Mouse (Mus musculus): Measurements from ENCODE around the gene Ptpn3. TPM values are rescaled to one million over a fixed set of nuclear protein-coding genes. Genes with fewer than 3 reads are reported as not detected.

Ptpn3 gene
- total and polyA plus RNA-seq, 2 experiments from 2014 or later, result 1.2 to 5.7 TPM

DNA sequence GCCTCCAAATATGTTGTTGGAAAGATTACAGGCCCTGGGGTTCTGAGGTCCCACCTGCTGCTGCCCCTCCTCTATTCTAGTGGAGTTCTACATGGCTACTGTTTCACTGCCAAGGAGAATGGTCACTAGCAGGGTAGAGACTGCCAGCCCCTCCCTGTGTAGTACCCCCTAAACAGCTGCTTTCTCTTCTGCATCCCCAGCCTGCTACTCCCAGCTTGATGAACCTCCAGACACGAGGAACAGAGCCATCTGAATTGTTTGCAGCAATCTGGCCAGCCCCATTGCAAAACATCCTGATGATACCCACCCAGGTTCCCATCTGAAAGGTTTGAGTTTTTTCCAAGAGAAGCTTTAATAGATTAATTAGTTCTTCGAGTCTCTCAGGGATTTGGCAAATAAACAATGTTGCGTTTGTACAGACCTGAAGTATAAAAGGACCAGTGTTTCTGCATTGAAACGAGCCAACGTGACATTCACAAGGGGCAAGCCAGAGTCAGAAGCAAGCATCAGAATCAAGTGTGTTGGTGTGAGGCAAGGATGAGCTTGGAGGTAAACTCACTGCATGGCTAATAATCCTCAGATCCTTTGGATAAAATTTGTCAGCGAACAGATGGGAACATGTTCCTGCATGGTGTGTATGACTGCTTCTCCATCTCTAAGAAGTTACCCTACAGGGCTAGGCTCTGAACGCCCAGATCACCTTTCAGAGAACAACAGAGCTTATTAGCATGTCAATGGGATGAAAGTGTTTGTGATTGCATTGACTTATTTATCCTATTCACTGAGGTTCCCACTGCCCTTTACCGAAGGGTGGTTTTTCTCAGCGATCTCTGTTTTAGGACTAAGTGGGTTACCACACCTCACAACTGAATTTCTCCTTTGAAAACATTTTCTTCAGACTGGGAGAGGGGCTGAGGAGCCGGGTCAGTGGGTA, 138.6 kb downstream of the Ptpn3 start:
- H3K4me2 ChIP-seq (ENCODE audit: low read depth), result no peak overlapping the region
- ATAC-seq (peak; percentile 76), DNase-seq (peak; percentile 43)
- TF ChIP-seq CTCF (IDR thresholded peaks at IDR 0.05; ENCODE audit: low read depth), result no peak
- H3K9me3 ChIP-seq (ENCODE audit: low read length), result no peaks in the 10 kb centered on the region
- no peak overlapping the region for H3K9ac ChIP-seq
- H3K4me1 ChIP-seq (ENCODE audit: insufficient read depth), result 0 out of 2 replicates have a peak, but pooled peaks cover 4% of the 10 kb centered on the region
- H3K36me3 ChIP-seq (ENCODE audit: insufficient read depth), result no peaks in the 10 kb centered on the region
- 11% methylated on average over 10 of the region's 10 CpGs for WGBS
- no peaks in the 10 kb centered on the region for H3K27me3 ChIP-seq (ENCODE audit: insufficient read depth, low read length)
- H3K4me3 ChIP-seq (ENCODE audit: low read depth, low read length), result no peak overlapping the region
- no peak overlapping the region for H3K27ac ChIP-seq (ENCODE audit: low read depth, low read length)

DNA sequence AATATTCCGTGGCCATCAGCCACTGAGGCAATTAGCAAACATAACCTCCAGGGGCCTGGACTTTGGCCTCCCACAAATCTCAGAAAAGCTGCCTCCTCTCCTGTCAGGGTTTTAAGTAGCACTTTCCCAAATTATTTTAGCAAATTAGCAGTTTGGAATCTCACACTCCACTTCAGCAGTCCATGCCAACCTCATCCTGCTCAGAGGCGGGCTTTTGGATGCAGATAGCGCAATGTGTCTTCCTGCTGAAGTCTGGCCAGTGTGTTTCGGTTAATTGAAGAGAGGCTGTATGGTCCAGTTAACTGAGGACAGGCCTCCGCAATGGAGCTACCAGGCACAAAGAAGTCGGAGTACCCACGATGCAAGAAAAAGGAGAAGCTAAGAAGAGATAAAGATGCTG, 141.1 kb downstream of the Ptpn3 start:
- H3K4me1 ChIP-seq (ENCODE audit: insufficient read depth), result 0 out of 2 replicates have a peak, but pooled peaks cover 4% of the 10 kb centered on the region
- no peak overlapping the region for H3K4me2 ChIP-seq (ENCODE audit: low read depth)
- H3K36me3 ChIP-seq (ENCODE audit: insufficient read depth), result no peaks in the 10 kb centered on the region
- no peak overlapping the region for H3K27ac ChIP-seq (ENCODE audit: low read depth, low read length)
- DNase-seq, result peak; percentile 17
- TF ChIP-seq CTCF (IDR thresholded peaks at IDR 0.05; ENCODE audit: low read depth), result no peak
- H3K4me3 ChIP-seq (ENCODE audit: low read depth, low read length), result no peak overlapping the region
- ATAC-seq, result no peak
- WGBS, result 62% methylated on average over 7 of the region's 7 CpGs
- no peak overlapping the region for H3K9ac ChIP-seq
- no peaks in the 10 kb centered on the region for H3K9me3 ChIP-seq (ENCODE audit: low read length)
- H3K27me3 ChIP-seq (ENCODE audit: insufficient read depth, low read length), result no peaks in the 10 kb centered on the region

DNA sequence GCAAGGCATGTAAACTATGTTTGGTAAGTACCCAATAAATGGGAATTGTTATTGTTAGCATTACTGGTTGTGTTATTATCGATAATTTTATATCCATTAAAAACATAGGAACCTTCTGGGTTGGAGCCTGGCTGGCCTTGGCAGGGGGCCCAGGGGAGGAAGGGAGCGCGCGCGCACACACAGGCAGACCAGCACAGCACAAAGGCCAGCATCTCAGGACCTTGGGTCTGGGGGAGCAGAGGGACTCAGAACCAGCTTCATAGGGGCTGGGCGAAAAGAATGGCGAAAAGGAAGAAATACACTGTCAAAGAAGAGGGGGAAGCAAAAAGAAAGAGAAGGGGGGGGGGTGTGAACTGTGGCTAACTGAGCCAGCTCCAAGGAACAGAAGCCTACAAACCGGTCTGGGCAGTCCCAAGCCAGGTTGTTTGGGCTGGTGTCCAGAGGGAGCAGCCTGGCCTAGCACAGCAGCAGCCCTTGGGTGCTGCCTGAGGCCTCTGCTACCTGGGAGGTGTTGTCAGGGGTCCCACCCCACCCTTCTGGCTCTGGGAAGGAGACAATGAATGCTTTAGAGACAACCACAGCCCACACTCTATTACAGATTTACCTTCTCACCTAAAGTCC, 145.0 kb downstream of the Ptpn3 start:
- no peak for TF ChIP-seq CTCF (IDR thresholded peaks at IDR 0.05; ENCODE audit: low read depth)
- DNase-seq (no peak), ATAC-seq (no peak)
- WGBS, result 64% methylated on average over 8 of the region's 8 CpGs
- no peaks in the 10 kb centered on the region for H3K4me1 ChIP-seq (ENCODE audit: insufficient read depth)
- no peaks in the 10 kb centered on the region for H3K9me3 ChIP-seq (ENCODE audit: low read length)
- H3K4me2 ChIP-seq (ENCODE audit: low read depth), result no peak overlapping the region
- no peaks in the 10 kb centered on the region for H3K36me3 ChIP-seq (ENCODE audit: insufficient read depth)
- H3K27me3 ChIP-seq (ENCODE audit: insufficient read depth, low read length), result no peaks in the 10 kb centered on the region
- H3K9ac ChIP-seq, result no peak overlapping the region
- no peak overlapping the region for H3K4me3 ChIP-seq (ENCODE audit: low read depth, low read length)
- H3K27ac ChIP-seq (ENCODE audit: low read depth, low read length), result no peak overlapping the region

DNA sequence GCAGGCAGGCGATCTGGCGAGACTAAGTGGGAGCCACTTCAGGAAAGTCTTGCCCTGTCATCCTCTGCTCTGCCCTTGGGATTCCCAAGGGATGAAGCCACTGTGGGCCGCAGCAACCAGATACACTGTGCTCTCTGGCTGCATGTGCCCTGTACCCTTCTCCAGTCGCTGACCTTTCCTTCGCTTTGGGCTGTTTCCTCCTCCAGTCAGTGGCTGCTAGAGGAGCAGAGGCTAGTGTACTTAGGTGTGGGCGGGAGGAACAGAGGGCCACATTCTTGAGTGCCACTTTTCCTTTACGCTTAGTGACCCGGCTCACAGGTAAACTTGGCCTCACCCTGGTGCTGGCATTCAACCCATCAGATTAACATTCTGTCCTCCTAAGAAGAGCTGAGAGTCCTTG, 147.8 kb downstream of the Ptpn3 start:
- H3K4me2 ChIP-seq (ENCODE audit: low read depth), result peak overlapping the region; percentile 21; the same call in 1 of the 2 replicates
- H3K4me3 ChIP-seq (ENCODE audit: low read depth, low read length), result no peak overlapping the region
- no peak for TF ChIP-seq CTCF (IDR thresholded peaks at IDR 0.05; ENCODE audit: low read depth)
- no peaks in the 10 kb centered on the region for H3K4me1 ChIP-seq (ENCODE audit: insufficient read depth)
- H3K27me3 ChIP-seq (ENCODE audit: insufficient read depth, low read length), result no peaks in the 10 kb centered on the region
- ATAC-seq, result no peak
- DNase-seq, result no peak
- H3K9ac ChIP-seq, result no peak overlapping the region
- H3K9me3 ChIP-seq (ENCODE audit: low read length), result no peaks in the 10 kb centered on the region
- no peak overlapping the region for H3K27ac ChIP-seq (ENCODE audit: low read depth, low read length)
- WGBS, result 41% methylated on average over 8 of the region's 8 CpGs
- H3K36me3 ChIP-seq (ENCODE audit: insufficient read depth), result no peaks in the 10 kb centered on the region

DNA sequence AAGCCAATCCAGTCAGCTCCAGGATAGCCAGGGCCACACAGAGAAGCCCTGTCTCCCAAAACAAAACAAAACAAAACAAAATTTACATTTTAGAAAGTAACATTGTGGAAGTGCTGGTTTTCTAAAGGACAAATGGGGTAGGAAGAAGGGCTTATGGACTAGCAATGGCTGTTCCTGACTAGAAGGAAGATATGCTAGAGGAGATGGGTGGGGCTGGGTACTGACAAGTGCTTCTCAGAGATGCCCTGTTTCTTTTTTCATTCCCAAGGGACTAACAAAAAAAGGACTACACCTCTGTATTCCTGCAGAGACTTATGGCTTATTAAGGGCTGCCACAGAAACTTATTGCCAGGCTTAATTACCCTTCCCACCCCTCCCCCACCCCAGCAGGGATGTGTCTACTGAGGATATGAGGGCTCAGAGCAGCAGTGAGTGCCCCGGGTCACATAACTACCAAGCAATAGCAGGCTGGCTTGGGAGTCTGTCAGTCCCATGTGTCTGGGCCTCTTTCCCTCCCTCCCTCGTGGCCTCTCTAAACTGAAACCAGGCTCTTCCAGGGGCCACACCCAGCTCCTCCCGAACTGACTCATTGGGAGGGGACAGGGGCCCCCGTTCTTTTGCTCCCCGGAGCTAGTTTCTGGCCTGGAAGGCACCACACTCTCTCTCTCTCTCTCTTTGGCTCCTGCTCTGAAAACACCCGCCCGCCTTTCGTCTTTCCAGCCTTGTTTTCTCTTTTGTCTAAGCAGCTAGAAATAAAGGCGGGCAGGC, 148.4 kb downstream of the Ptpn3 start:
- no peaks in the 10 kb centered on the region for H3K9me3 ChIP-seq (ENCODE audit: low read length)
- ATAC-seq (peak; percentile 20; the same call in 1 of the 2 replicates), DNase-seq (no peak)
- 3% methylated on average over 9 of the region's 9 CpGs for WGBS
- TF ChIP-seq CTCF (IDR thresholded peaks at IDR 0.05; ENCODE audit: low read depth), result no peak
- no peak overlapping the region for H3K4me3 ChIP-seq (ENCODE audit: low read depth, low read length)
- H3K9ac ChIP-seq, result no peak overlapping the region
- no peak overlapping the region for H3K27ac ChIP-seq (ENCODE audit: low read depth, low read length)
- peak overlapping the region; percentile 21; the same call in 1 of the 2 replicates for H3K4me2 ChIP-seq (ENCODE audit: low read depth)
- H3K36me3 ChIP-seq (ENCODE audit: insufficient read depth), result no peaks in the 10 kb centered on the region
- no peaks in the 10 kb centered on the region for H3K4me1 ChIP-seq (ENCODE audit: insufficient read depth)
- H3K27me3 ChIP-seq (ENCODE audit: insufficient read depth, low read length), result no peaks in the 10 kb centered on the region

DNA sequence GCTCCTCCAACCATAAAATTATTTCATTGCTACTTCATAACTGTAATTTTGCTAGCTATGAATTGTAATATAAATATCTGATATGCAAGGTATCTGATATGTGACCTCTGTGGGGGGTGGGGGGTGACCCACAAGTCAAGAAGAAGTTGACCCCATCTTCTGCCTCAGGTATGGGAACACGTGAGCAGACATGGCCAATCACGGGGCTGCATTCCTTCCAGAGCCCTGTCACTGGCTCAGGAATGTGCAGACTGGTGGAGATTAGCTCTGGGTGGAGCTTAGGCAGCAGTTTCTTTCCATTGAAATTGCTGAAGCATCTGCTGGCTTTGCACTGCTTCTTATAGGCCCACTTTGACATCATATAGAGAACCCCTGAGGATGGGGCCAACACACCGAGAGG, 153.5 kb downstream of the Ptpn3 start:
- H3K9me3 ChIP-seq (ENCODE audit: low read length), result no peaks in the 10 kb centered on the region
- H3K9ac ChIP-seq, result no peak overlapping the region
- DNase-seq (no peak), ATAC-seq (no peak)
- H3K4me1 ChIP-seq (ENCODE audit: insufficient read depth), result no peaks in the 10 kb centered on the region
- WGBS, result 68% methylated on average over 3 of the region's 3 CpGs
- no peak overlapping the region for H3K27ac ChIP-seq (ENCODE audit: low read depth, low read length)
- 0 out of 2 replicates have a peak, but pooled peaks cover 11% of the 10 kb centered on the region for H3K27me3 ChIP-seq (ENCODE audit: insufficient read depth, low read length)
- no peak overlapping the region for H3K4me2 ChIP-seq (ENCODE audit: low read depth)
- no peak overlapping the region for H3K4me3 ChIP-seq (ENCODE audit: low read depth, low read length)
- no peak for TF ChIP-seq CTCF (IDR thresholded peaks at IDR 0.05; ENCODE audit: low read depth)
- no peaks in the 10 kb centered on the region for H3K36me3 ChIP-seq (ENCODE audit: insufficient read depth)
